Mouse (Mus musculus): ENCODE results near the gene Wdr19.
A peak's percentile ranks its signal among the peaks of the same experiment; 100 is the strongest.
"Not testable (repeated sequence)": the region's sequence is repeated elsewhere in the genome, so short reads cannot be mapped to it uniquely, and the experiment has no call there.

Wdr19 gene

DNA sequence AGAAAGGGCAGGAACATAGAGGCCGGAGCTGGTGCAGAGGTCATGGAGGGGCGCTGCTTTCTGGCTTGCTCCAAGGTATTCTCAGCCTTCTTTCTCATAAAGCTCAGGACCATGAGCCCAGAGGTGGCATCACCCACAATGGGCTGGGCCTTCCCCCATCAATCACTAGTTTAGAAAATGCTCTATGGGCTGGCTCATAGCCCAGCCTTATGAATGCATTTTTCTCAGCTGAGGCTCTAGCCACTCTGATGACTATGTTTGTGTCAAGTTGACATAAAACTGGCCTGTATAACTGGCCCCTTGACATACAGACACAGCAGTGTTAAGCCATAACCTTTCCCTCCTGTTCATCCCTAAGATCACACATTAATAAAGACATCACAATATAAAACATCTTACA is 5.2 kb downstream of the Wdr19 start:
- no peak for DNase-seq

DNA sequence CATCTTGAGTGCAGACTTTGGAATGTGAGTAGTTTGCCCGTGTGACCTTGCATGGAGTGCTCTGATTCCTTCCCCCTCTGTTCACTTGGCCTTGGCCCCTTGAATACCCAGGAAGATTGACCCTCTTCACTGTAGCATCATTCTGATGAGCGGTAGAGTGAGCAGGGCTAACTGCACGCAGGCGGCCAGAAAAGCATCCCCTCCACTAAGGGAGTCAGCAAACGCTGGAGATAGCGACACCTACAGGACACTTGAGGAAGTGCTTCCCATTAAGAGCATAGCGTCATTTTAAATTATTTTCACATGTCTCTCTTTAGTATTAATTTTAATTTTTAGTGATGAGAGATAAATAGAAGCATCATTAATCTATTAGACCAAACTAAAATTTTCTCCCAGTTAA is 13.8 kb downstream of the Wdr19 start:
- DNase-seq, result peak; percentile 72

GRCm38 (mm10) chr5:65217305-65218269 is 18.1 kb downstream of the Wdr19 start:
- no peak for DNase-seq

DNA sequence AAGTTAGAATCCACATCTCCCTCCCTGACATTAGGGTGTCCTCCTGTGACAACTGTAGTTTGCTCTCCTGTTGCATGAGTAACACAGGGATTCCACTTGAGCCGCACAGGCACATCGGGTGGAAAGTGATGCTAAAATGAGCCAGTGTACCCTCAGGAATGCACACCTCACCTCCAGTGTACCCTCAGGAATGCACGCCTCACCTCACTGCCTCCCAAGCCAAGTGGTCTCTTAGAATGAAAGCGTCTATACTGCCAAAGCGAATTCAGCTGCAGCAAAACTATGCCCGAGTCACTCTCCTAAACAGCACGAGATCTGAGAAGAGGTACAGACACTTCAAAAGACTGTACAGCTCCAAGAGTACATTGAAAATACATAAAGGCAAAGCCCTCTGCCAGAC is 21.5 kb downstream of the Wdr19 start:
- DNase-seq, result no peak

- no peak for DNase-seq
Measured at GRCm38 (mm10) chr5:65224056-65224455, 24.6 kb downstream of the Wdr19 start.

DNA sequence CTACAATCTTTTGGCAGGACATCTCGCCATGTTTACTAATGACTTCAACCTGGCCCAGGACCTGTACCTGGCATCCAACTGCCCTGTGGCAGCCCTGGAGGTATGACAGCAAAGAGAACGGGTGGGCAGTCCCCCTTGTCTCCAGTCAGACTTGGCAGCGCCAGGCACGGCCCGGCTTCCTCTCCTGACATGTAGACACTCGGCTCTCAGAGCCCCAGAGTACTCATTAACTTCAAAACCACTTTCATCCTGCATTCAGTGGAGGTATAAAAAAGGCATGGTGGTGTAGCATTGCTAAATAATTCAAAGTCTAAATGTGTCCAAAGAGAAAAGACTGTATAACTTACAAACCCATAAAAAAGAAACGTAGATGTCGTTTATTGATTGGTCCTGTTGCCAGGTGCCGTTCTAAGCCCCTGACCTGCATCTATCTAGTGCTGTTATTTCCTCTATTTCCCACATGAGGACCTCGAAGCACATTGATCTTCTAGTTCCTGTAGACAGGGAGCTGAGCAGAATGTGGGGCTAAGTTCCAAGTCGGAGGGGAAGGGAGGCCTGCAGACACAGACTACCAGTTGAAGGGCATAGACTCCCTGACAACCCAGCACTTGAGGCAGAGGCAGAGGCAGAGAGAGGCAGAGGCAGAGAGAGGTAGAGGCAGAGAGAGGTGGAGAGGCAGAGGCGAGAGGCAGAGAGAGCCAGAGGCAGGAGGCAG is 31.9 kb downstream of the Wdr19 start:
- DNase-seq, result no peak

DNA sequence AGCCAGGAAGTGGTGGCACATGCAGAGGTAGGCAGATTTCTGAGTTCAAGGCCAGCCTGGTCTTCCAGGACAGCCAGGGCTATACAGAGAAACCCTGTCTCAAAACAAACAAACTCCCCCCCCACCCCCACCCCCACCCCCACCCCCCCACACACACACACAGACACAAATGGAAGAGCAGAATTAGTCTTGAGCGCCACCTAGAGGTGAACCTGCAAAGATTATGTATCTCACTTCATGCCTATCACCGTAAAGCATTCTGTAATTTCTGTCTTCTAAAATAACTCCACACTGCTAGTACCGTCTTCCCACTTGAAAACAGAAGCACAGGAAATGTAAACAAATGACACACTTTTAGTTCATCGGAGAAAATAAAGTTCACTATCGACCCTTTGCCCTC is 43.2 kb downstream of the Wdr19 start:
- DNase-seq, result peak; percentile 62

GRCm38 (mm10) chr5:65247296-65247695 is 47.8 kb downstream of the Wdr19 start:
- no peak for DNase-seq

GRCm38 (mm10) chr5:65250185-65250855 is 50.8 kb downstream of the Wdr19 start:
- no peak for DNase-seq

- no peak for DNase-seq
Measured at GRCm38 (mm10) chr5:65257910-65258505, 58.5 kb downstream of the Wdr19 start.

DNA sequence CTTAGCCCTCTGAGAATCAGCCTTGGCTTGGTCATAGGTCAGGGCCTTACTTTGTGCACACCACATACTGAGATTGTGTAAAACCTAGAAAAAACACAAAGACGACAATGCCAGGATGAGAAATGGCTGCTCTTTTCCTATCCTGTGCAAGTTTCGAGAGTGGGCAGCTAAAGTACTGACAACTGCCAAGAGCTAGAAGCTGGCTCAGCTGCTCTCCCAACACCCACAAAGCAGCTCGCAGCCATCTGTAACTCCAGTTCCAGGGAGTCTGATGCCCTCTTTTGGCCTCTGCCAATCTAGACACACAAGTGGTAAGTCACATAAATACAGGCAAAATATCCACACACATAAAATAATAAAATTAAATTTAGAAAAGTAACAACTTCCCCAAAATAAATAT is 74.5 kb downstream of the Wdr19 start:
- no peak for DNase-seq

GRCm38 (mm10) chr5:65279133-65279651 is 79.7 kb downstream of the Wdr19 start:
- no peak for DNase-seq

DNA sequence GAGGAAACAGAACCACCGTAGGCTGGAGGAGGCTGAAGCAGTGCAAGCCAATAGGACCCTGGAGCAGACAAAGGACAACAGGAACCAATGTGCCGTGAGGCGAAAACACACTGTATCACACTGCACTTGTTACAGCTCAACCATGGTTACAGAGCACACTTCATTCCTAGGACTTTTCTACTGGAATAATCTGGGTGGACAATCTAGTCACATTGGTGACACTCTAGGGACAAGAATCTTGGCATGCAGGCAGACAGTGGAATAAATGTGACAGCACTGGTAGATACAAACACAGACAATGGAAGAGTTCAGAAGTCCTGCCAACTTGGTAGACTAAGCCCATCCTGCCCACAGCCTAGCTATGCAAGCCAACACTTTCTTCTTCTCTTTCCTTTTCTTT is 81.7 kb downstream of the Wdr19 start:
- DNase-seq, result no peak

- DNase-seq, result peak; percentile 8
Measured at GRCm38 (mm10) chr5:65284171-65284570, 84.7 kb downstream of the Wdr19 start.

DNA sequence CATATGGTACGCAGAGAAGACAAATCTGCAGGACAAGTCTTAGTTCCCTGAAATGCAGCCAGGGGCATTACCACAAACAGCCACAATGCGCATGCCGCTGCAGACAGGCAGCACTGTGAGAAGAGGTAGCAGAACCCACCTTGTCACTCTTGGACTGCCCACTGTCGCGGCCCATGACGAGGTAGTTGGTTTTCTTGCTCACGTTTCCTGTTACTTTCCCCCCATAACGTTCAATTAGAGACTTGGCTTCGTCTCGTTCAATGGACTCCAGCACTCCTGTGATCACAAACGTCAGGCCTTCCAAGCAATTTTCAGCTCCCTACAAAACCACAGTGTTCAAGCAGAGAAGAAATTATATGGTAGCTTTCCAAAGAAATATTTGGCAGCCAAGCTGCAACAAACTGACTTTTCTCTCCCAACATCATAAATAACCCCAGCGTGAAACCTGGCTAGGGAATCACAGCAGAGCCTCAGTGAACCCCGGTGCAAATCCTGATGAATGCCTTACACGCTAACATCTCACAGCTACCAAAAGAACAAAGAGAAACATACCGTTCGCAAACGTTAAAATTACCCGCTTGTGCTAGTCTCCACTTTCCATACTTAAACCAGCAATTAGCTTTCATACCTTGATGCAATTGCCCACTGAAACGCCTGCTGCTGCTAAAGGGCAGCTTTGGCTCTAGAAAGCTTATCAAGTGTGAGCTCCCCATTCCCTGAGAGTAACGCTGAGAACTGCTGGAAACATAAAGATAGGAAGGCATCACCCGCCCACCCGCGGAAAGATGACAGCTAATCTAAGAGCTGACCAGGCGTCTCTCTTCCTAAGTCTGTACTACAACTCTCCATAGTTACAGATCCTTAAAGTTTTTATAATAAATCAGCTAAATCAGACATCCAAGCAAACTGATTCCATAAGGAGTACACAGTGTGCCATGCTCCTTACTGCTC is 88.5 kb downstream of the Wdr19 start:
- DNase-seq, result no peak

DNA sequence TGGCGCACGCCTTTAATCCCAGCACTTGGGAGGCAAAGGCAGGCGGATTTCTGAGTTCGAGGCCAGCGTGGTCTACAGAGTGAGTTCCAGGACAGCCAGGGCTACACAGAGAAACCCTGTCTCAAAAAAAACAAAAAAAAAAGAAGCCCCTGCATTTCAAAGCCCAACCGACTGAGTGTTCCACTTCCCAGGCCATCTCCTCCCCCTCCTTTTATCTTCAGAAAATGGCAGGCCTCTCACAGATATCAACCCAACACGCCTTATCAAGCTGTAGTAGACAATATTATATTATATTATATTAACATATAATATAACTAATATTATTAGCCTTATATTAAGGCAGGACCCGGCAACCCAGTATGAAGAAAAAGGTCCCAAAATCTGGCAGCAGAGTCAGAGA is 89.5 kb downstream of the Wdr19 start:
- DNase-seq, result not testable (repeated sequence)

DNA sequence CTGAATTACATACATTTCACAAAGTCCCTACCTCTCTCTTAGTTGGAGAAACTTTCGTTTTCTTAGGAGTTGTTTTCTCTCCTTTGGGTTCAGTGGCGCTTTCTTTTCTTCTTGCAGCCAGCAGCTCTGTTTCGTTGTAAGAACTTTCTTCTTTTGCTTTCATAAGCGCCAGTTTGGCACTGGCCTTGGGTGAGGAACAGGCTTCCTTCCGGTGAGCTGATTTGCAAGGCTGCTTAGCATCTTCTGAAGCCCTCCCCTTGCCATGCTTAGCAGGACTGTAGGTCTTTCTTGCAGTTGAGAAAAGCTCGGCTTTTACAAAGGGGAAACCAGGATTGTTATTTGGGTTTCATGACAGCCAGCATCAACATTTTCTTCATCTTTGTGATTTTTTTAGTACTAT is 94.1 kb downstream of the Wdr19 start:
- no peak for DNase-seq

DNA sequence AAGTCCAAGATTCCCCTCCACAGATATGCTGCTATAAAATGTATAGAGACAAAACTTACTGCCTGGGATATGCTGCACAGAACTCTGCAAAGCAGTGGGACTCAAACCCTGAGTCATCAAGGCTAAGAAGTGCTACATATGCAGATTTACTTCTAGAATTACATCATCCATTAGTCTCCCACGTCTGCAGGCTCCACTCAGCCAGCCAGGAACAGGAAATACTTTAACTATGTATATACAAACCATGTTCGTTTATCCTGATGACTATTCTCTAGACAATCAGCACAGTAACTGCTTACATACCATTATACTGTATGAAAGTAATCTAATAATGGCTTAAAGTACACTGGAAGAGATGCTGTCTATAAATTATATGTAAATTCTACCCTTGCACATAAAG is 94.8 kb downstream of the Wdr19 start:
- DNase-seq, result no peak

GRCm38 (mm10) chr5:65298167-65298950 is 98.9 kb downstream of the Wdr19 start:
- no peak for DNase-seq

- DNase-seq, result not testable (repeated sequence)
Measured at GRCm38 (mm10) chr5:65299623-65300022, 100.1 kb downstream of the Wdr19 start.

DNA sequence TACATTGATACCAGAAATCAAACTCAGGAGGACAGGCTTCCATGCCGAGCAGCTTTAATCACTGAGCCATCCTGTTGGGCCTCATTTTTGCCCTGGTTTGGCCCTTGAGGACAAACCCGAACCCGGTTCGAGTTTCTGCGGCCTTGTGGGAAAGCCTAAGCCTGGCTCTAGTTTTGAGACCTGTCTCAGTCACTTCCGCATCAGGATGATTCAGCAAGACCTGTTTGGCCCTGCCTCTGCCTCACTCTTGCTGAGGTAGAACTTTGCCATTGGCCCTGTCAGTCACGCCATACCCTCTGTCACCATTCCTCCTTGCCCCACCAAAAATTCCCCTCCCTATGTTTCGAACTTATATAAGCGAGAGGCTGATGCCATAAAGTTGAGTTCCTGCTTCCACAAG is 100.6 kb downstream of the Wdr19 start:
- no peak for DNase-seq
